Mouse (Mus musculus) liver (tissue): ENCODE measurements at regions not wholly inside any gene's neighbourhood (a gene's known extent, or its start where the extent isn't known, plus 50 kb on each side); places are given as distances from the start of the nearest gene placed in this dataset.
"Not testable (repeated sequence)": the region's sequence is repeated elsewhere in the genome, so short reads cannot be mapped to it uniquely, and the experiment has no call there.

ENCODE experiments used
- DNase-seq: peaks from one replicate; pipeline ENCODE4 v3.0.0-alpha.2; 2020; ENCODE audit warnings: mixed read lengths

DNA sequence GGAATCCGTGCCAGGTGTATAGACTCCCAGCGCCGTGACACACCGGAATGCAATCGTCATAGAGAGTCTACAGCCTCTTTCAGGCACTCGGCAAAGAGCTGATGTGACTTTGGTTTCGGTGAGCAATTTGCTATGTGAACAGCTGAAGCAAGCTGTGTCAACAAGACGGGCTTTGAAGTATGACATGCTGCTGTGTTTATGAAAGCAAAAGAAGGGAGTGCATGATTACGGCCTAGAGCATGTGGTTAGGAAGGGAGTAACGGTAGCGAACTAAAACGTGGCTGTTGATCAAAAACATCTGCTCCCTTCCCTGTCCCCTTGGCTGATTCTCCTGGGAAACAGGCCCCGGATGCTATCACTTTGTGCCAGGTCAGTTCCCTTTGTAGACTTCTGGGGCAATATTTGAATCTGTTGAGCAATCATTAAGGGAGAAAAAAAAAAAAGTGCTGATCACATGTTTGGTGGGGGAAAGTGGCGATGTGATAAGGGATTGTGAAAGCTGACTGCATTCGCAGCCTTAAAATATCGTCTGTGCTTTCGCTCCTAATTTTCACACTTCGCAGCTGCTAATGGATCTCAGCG lies 764.3 kb downstream of the Robo2 start:
- no peak for DNase-seq

- no peak for DNase-seq
These were observed 798.6 kb downstream of the Robo2 start for GRCm38 (mm10) chr16:73613017-73613416.

DNA sequence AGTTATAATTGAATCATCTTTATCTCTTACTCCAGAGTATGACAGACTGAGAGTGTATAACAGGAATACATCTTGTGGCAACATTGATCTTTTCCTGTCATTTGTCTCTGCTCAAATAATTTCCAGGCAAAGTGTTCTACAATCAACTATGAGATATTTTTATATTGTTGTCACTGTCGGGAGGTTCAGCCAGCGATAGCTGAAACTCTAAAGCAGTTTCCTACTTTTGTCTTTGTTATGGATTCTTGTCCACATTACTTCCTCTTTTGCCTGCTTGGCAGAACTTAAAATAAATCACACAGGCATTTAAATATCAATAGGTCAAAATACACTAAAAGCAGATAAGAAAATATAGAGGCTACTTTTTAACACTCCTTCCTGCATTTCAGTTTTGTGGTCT lies 820.2 kb downstream of the Robo2 start:
- no peak for DNase-seq

DNA sequence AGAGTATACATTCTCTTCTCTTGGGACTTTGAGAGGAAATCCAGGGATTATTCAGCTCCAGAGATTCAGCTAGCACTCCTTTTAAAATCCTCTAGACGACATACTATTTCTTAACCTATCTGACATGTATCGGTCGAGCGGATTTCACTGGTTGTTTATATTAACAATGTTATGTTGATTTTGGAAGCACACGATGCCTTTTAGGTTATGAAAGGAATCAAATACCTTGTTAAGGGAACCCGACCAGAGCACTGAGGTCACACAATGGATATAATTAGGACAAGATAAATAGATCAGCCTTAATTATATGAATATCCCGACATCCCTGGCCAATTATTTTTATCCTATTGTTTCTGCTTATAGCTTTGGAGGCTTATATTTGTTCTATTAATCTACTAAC lies 850.4 kb downstream of the Robo2 start:
- no peak for DNase-seq

GRCm38 (mm10) chr16:73556940-73557339 lies 854.7 kb downstream of the Robo2 start:
- DNase-seq, result no peak

DNA sequence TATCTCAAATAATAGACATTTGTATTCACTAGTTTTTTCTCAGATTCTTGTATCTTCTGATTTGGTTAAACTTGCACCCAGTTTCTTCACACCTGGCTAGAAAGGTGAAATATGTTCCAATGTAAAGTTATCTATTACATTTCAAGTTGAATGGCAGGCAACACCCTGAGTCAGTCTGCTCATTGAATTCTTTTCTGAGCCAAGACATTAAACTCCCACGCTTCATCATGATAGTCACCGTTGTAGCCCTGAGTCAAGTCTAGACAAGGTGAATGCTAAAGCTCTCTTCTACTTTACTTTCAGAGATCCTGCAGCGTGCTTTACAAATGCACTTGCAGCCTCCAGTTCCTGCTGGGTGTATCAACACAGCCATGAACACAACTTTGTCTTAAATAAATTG lies 868.0 kb downstream of the Robo2 start:
- DNase-seq, result no peak

DNA sequence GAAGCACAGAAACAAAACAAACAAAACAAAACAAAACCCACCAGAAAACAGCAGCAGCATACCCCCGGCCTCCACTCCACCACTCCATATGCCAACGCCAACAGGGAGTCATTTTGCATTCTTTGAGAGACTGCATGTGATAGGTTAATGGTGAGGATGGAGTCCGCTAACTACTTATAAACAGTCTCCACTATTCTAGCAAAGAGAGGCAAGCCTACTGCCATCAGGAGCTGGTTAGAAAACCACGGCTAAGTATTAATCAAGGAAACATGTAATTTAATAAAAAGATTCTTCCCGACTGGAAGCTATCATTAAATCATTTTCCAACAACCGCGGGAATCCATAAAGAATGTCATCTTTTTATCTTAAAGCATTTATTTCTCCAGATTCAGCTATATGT lies 873.6 kb downstream of the Robo2 start:
- no peak for DNase-seq

DNA sequence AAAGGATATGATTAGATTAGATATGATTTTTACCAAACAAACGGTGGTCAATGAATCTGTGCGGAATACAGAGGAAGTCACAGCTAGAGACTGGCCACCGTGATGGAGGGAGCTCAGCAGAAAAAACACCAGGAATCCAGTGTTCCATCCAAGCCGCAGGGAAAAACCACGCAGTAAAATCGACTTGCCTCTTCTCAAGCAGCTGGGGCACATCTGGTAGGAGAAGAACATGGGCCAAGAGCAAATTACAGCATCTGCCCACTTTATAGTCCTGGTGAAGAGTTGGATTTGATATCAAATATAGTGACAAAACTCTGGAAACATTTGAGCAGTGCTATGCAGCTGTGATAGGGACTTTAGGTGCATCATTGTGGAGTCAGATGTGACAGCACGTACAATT lies 874.1 kb downstream of the Robo2 start:
- DNase-seq, result no peak

DNA sequence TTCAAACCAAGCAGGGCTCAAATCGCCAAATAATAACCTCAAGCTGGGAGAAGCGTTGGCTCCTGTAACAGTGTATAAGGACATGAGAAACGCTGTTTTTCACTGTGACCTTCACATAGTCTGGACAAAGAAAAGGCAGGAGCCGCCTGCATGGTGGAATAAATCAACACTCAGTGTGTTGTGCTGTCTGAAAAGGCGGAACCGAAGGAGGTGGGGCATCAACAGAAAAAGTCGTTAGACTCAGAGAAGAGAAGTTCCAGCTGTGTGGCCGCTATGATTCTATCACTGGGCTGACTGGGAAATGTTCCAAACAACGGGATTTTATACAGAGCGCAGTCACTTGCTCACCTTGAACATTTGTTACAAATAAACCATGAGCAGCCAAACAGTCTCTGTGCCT lies 881.4 kb downstream of the Robo2 start:
- no peak for DNase-seq

DNA sequence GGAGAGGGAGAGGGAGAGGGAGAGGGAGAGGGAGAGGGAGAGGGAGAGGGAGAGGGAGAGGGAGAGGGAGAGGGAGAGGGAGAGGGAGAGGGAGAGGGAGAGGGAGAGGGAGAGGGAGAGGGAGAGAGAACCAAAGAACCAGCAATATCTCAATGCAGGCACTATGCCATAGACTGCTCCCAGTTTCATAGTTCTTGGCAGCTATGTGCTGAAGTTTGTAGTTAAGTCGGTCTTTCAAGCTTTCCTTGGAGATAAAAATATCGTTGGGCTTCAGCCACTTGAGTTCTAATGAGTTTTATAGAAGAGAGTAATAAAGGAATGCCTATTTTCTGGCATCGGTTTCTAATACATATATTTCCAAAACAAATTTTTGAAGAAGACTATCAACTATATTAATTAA lies 888.7 kb downstream of the Robo2 start:
- DNase-seq, result not testable (repeated sequence)

DNA sequence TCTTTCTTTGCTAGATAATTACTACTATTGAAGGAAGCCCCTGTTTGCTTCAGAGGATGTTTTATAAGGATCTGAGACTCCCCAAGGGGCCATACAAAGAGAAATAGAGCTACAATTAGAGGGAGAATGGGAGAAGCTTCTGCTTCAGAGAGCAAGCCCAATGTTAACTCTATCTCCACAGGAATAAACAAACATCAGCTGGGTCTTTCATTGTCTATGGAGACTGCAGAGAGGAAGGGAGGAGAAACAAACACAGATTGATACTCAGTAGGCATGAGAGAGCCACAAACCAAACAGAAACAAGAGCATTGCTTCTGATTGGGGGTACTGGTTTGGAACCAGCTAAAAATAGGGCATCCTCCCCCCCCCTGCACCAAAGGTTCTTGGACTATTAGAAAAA lies 906.9 kb downstream of the Robo2 start:
- no peak for DNase-seq

- no peak for DNase-seq
These were observed 912.9 kb downstream of the Robo2 start for GRCm38 (mm10) chr16:73498636-73499208.

DNA sequence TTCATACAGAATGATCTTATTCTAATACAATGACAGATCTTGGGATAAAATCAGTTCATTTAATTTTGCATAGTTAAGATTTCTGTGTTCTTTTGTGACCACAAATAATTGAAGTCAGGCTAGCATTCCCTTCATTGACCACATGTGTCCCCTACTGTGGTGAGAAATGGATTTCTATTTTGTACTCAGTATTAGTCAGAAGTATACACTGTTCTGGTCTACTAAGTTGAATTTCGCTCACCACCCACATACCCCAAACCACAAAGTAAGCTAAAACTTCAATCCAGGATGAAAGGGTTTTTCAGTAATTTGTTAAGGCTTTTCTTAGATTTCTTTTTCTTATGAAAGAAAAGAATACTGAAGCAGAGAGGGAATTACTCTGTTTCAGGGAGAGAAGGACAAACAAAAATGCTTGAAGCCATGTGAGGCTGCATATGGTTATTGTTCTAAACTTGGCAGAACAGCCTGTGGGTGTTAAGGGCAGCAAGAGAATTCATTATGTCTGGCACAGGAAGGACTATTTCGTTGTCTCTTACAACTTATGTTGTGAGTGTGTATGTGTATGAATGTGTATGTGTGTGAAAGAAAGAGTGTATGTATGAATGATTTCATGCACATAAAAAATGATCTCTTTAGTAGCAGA lies 928.3 kb downstream of the Robo2 start:
- no peak for DNase-seq

GRCm38 (mm10) chr16:73482176-73482575 lies 929.4 kb downstream of the Robo2 start:
- DNase-seq, result no peak

DNA sequence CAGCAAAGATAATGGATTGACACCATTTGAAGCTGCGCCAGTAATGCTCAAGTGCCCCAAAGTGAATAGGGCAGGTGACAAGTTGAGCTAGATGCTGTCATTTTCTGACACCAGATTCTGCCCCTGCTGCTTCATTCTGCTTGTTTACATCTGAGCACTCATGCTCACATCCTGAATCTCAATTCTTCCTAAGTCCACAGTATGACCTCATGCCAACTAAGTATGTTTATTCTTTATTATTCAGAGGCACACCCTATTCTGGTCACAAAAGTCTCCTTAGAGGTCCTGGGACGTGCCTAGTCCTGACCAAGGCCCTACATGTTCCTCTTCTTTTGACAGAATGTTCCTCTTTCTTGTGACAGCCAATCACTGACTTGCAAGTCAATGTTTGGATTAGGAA lies 938.1 kb downstream of the Robo2 start:
- DNase-seq, result no peak

DNA sequence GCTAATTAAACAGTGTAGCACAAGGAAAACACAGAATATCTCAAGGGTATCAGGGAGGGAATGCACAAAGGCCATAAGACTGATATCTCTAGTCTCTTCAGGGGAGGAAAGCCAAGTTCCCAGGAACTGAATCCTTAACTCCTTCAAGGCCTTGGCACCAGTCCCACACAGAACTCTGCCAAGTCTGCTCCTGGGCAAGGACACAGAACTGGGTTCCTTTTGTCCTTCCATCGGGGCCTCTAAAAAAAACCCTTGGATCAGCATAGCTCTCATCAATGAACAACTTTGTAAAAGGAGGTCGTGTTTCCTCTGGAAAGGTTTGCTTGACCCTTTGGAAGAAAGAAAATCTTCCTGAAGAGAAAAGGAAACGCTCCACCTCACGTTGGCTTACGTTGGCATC lies 940.1 kb downstream of the Robo2 start:
- no peak for DNase-seq

DNA sequence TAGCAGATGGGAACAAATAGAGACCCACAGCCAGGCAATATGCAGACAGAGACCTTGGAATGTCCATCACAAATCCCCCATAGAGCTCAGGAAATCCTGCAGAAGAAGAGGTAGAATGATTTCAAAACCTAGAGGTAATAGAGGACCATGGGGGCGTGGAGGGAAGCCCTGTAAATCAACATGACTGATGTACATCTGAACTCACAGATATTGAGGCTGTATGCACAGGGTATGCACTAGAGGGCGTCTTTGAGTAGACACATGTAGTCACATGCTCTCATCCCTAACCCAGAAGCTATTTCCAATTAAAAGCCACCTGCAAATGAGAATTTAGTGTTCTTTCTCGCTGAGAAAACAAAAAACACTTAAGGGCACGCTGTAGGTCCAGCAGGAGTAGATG lies 941.1 kb downstream of the Robo2 start:
- DNase-seq, result no peak

GRCm38 (mm10) chr16:73466296-73466695 lies 945.3 kb downstream of the Robo2 start:
- no peak for DNase-seq

DNA sequence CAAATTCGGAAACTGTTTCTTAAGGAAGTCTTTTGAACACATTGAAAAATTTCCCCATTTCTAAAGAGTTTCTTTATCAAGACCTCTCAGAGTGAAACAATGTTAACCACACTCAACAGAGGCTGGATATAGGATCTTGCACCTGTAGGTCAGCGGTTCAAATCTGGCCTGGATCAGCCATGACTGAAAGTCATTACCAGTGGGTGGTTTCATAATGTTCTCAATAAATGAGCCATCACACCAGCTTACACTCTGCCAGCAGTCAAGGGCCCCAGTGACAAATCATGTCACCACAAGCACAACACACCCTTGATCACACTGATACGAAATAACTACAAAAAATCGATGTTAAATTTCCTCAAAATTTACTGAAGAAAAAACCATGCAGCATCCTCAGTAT lies 949.1 kb downstream of the Robo2 start:
- no peak for DNase-seq

DNA sequence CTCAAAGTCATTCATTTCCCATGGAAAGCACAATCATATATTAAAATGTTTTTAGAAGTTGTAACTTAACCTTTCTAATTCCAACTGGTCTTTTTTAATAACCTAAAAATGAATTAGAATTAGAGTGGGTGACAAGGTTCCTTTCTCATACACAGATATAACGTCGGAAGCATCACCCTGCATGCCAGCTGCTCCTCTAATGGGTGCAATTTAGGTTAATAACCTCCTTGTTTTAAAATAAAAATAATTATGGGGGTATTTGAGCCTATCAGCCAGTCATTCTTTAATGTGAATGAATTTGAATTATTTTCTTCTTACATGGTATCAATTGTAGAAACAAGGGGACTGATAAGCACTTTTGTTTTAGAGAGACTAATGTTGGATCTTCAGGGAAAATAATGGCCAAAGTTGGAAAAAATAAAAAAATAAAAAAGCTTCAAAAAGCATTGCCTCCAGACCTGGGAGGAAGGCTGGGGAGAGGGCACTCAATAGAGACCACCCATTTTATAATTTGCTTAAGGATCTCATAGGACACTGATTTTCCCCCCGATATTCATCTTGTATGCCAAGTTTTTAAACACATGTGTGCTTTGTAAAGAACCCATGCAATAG lies 960.9 kb downstream of the Robo2 start:
- DNase-seq, result no peak

GRCm38 (mm10) chr16:73449836-73450235 lies 961.8 kb downstream of the Robo2 start:
- no peak for DNase-seq

DNA sequence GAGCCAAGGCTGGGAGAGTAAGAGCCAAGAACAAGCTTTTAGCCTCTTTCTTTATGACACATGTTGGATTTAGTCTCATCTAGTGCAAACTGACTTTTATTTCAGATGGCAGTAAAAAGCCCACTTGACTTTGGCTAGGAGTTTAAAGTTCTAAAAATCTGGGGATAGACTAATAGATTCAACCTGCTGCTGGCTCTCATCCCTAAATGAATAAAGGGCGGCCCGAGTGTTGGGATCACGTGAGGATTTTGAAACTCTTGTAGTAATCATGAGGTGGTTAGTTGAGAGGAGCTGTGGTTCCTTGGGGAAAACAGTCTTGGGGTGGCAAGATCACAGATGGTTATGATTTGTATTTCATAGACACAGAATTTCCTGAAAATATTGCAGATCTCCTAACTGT lies 975.9 kb downstream of the Robo2 start:
- no peak for DNase-seq

DNA sequence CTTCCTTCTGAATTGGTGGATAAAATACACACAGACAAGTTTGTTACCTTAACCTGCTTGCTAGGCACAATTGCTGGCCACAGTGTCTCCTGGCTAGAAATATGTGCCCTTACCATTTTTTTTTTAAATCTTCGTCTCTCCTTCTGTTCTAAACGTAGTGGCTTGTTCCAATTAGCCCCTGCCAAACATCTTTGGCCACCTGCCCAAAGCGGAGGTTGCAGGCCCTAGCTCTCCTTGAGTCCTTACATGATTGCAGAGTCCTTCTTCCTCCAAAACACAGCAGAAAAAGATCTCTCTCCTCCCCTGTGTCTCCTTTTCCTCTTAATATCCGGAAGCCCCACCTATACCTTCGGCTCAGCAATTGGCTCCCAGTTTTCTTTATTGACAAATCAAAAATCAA lies 986.8 kb downstream of the Robo2 start:
- DNase-seq, result no peak

GRCm38 (mm10) chr16:73424311-73424710 lies 987.3 kb downstream of the Robo2 start:
- no peak for DNase-seq
